In the genomic region with DNA sequence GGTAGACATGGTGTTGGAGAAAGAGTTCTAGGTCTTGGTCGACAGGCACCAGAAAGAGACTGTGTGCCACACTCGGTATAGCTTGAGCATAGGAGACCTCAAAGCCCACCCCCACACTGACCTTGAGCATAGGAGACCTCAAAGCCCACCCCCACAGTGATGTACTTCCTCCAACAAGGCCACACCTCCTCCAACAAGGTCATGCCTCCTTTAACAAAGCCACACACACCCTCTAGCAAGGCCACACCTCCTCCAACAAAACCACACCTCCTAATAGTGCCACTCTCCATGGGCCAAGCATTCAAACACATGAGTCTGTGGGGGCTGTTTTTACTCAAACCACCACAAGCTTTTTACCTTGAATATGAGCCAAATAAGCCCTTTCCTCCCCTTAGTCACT, we compare ENCODE assay signal across 25 mouse cellular contexts. TPM values are rescaled to one million over a fixed set of nuclear protein-coding genes. Genes with fewer than 3 reads are reported as not detected.
"Had no signal": no experiment of that assay in that cellular context is flagged by ENCODE, and none has a peak within 500 bp of the region (broad histone marks: within the 10 kb centered on the region; RNA-seq: fewer than 3 reads in every experiment).

No protein-coding gene starts in this region.

- H3K9me3 ChIP-seq: embryonic facial prominence, embryonic 10.5 days; embryonic facial prominence, embryonic 12.5 days; embryonic facial prominence, embryonic 13.5 days; embryonic facial prominence, embryonic 15.5 days; forebrain, embryonic 10.5 days; forebrain, embryonic 12.5 days; forebrain, embryonic 13.5 days; forebrain, embryonic 15.5 days had no signal

- H3K9ac ChIP-seq: embryonic facial prominence, embryonic 12.5 days; embryonic facial prominence, embryonic 15.5 days; forebrain, embryonic 12.5 days; forebrain, embryonic 13.5 days; forebrain, embryonic 15.5 days; forebrain, postnatal 0 days had no signal

- H3K4me2 ChIP-seq: embryonic facial prominence, embryonic 12.5 days; embryonic facial prominence, embryonic 13.5 days; embryonic facial prominence, embryonic 15.5 days; forebrain, embryonic 12.5 days; forebrain, embryonic 13.5 days; forebrain, embryonic 15.5 days had no signal

- ATAC-seq: forebrain, embryonic 13.5 days; forebrain, embryonic 14.5 days; forebrain, embryonic 15.5 days had no signal

- H3K27me3 ChIP-seq: embryonic facial prominence, embryonic 12.5 days; embryonic facial prominence, embryonic 13.5 days; embryonic facial prominence, embryonic 15.5 days; forebrain, embryonic 12.5 days; forebrain, embryonic 13.5 days; forebrain, embryonic 15.5 days had no signal

- DNase-seq: cerebellum, adult 9-11 months; cerebellum, postnatal 14 days; cerebellum, postnatal 25 days; cerebellum, postnatal 36 days; embryo, embryonic 11 days; gastrocnemius, adult 2 months; gastrocnemius, postnatal 10 days; gastrocnemius, postnatal 14 days; gastrocnemius, postnatal 25 days; gastrocnemius, postnatal 36 days; heart, adult 11 months; heart, adult 18-20 months; heart, adult 2 months had no signal

- H3K27ac ChIP-seq: embryonic facial prominence, embryonic 10.5 days; embryonic facial prominence, embryonic 12.5 days; embryonic facial prominence, embryonic 13.5 days; embryonic facial prominence, embryonic 15.5 days; forebrain, embryonic 10.5 days; forebrain, embryonic 12.5 days; forebrain, embryonic 13.5 days; forebrain, embryonic 15.5 days; gastrocnemius, adult 2 months; heart, adult 2 months had no signal

- H3K4me3 ChIP-seq: embryonic facial prominence, embryonic 10.5 days; embryonic facial prominence, embryonic 12.5 days; embryonic facial prominence, embryonic 13.5 days; embryonic facial prominence, embryonic 15.5 days; erythroblast, embryonic 14.5 days; forebrain, embryonic 10.5 days; forebrain, embryonic 12.5 days; forebrain, embryonic 13.5 days; forebrain, embryonic 15.5 days; gastrocnemius, adult 2 months; heart, adult 2 months had no signal

- H3K36me3 ChIP-seq: embryonic facial prominence, embryonic 10.5 days; embryonic facial prominence, embryonic 12.5 days; embryonic facial prominence, embryonic 13.5 days; embryonic facial prominence, embryonic 15.5 days; forebrain, embryonic 10.5 days; forebrain, embryonic 12.5 days; forebrain, embryonic 15.5 days had no signal

- H3K4me1 ChIP-seq: embryonic facial prominence, embryonic 12.5 days had no signal

RNA-seq across cellular contexts. Expression of gene D930020B18Rik, which starts 21.3 kb away (rescaled TPM):
- polyA plus RNA-seq: erythroblast, embryonic 14.5 days; forebrain, embryonic 13.5 days; gonadal fat pad, adult 2 months; heart, adult 2 months had no signal
